Mouse (Mus musculus) cortical plate, adult 2 months (tissue): ENCODE results near the gene Ssmem1.

Experiments used
- CTCF ChIP-seq: fragments of 200-500 bp; IDR thresholded peaks from 2 replicates; pipeline ENCODE4 v1.5.1; 2011; ENCODE audit warnings: mild to moderate bottlenecking, control low read depth, low read length; ENCODE audit not compliant: insufficient read depth; ENCODE audit errors: extremely low read depth
- POLR2A ChIP-seq: fragments of 200-500 bp; IDR thresholded peaks from 2 replicates; pipeline ENCODE4 v1.6.1; 2011; ENCODE audit warnings: mild to moderate bottlenecking, low read length, control low read depth; ENCODE audit not compliant: insufficient read depth; ENCODE audit errors: extremely low read depth

DNA sequence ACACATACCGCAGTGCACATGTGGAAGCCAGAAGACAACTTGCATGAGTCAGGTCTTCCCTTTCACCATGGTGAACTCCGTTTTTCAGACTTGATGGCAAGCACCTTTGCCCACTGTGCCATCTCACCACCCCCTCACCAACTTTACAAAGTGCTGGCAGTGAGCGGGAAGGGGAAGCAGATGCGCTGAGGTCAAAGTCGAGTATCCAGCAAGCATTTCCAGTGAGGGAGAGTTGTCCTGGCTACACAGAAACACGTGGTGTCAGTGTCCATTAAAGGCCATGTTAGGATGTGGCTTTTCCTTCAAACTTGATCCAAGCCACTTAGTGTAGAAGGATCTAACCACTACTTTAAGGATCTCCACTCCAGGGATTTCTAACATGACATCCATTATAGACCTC lies 31.9 kb upstream of the Ssmem1 start:
- no peak for TF ChIP-seq CTCF
- TF ChIP-seq POLR2A = no peak
